Mouse (Mus musculus) midbrain, embryonic 16.5 days (tissue): Measurements from ENCODE around the gene Ceacam9. TPM values are rescaled to one million over a fixed set of nuclear protein-coding genes. Genes with fewer than 3 reads are reported as not detected.

ENCODE experiments used
- polyA plus RNA-seq: library from polyadenylated mRNA; unstranded; fragments of >200 nt; fragmentation: Nextera tagmentation; extraction: Ambion mirVana; gene quantifications from 2 replicates; pipeline ENCODE4 v1.2.1, GENCODE M21; 2015

Ceacam9 gene
- polyA plus RNA-seq, 1 experiment from 2014 or later = 0.18 TPM

Other genes starting within 250 kb of the Ceacam9 start
- gene Npas1, start 244.2 kb upstream of the Ceacam9 start, polyA plus RNA-seq = 4.2 and 6.4 TPM in 2 replicates
- gene Arhgap35, start 106.9 kb upstream of the Ceacam9 start, polyA plus RNA-seq = 32.2 and 34.7 TPM in 2 replicates
- not detected in 2 replicates for gene Ceacam15, start 46.2 kb upstream of the Ceacam9 start, polyA plus RNA-seq
- 437 and 461 TPM in 2 replicates for gene Ap2s1, start 16.5 kb downstream of the Ceacam9 start, polyA plus RNA-seq
- 10.1 and 10.7 TPM in 2 replicates for gene Slc1a5, start 59.4 kb downstream of the Ceacam9 start, polyA plus RNA-seq
- 185 and 199 TPM in 2 replicates for gene Strn4, start 94.0 kb downstream of the Ceacam9 start, polyA plus RNA-seq
- gene Fkrp, start 94.8 kb downstream of the Ceacam9 start, polyA plus RNA-seq = 52.1 and 53.8 TPM in 2 replicates
- gene Prkd2, start 121.0 kb downstream of the Ceacam9 start, polyA plus RNA-seq = 6.0 and 6.9 TPM in 2 replicates
- gene Dact3, start 153.4 kb downstream of the Ceacam9 start, polyA plus RNA-seq = 2.6 and 3.0 TPM in 2 replicates
- 14.0 and 49.2 TPM in 2 replicates for gene Gng8, start 169.9 kb downstream of the Ceacam9 start, polyA plus RNA-seq
- gene Ptgir, start 184.6 kb downstream of the Ceacam9 start, polyA plus RNA-seq = 0.22 and 0.23 TPM in 2 replicates
- 405 and 443 TPM in 2 replicates for gene Calm3, start 202.2 kb downstream of the Ceacam9 start, polyA plus RNA-seq
- 186 and 206 TPM in 2 replicates for gene Pnmal2, start 222.8 kb downstream of the Ceacam9 start, polyA plus RNA-seq
- 83.1 and 89.5 TPM in 2 replicates for gene Pnmal1, start 237.8 kb downstream of the Ceacam9 start, polyA plus RNA-seq